Mouse (Mus musculus): Measurements from ENCODE around the gene Tmem240.
"Not testable (repeated sequence)": the region's sequence is repeated elsewhere in the genome, so short reads cannot be mapped to it uniquely, and the experiment has no call there.

Tmem240 gene

DNA sequence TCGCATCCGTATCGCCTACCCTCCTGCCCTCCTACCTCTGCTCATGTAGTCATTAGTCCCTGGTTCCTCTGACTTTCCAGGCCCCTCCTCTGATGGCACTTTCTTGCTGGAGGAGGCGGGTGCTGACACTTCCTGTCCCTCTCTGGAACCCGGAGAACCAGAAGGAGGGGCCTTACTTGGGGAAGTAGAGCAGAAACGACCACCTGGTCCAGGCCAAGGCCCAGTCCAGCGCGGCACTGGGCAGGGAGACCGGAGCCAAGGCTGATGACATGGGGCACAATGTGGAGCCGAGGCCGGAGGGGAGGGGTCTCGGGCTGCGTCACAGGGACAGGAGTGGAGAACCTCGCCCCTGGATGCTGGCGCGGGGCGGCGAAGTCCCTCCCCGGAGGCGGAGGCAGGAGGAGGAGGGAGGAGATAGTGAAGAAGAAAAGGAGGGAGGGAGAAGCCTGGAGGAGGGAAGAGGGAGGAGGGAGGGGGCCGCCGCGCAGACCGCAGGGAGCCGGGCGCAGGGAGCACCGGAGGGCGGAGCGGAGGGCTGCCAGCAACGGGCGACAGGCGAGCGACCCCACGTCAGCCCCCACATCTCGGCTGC lies at the start of gene Tmem240:
Tmem240 (plus strand) TSS at position 451 of the 592 bp plus-strand sequence.
- peak; percentile 99 to 100 for DNase-seq

DNA sequence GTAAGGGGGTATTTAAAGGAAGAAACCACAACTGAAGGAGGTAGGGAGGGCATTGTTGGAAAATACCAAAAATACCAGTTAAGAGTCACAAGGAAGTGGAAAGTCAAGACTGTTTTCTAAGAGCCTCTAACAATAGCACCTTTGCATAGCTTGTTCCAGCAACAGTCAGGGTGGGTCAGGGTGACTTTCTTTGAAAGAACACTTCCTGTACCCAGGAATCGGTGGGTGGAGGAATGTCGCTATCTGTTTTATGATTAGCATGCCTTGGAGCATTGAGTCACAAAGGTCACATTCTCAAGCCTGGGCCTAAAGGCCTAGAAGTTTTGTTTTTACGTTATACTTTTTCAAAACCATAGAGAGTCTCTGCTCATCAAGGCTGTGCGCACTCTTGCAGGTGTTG lies 46.8 kb upstream of the Tmem240 start:
- not testable (repeated sequence) for DNase-seq

DNA sequence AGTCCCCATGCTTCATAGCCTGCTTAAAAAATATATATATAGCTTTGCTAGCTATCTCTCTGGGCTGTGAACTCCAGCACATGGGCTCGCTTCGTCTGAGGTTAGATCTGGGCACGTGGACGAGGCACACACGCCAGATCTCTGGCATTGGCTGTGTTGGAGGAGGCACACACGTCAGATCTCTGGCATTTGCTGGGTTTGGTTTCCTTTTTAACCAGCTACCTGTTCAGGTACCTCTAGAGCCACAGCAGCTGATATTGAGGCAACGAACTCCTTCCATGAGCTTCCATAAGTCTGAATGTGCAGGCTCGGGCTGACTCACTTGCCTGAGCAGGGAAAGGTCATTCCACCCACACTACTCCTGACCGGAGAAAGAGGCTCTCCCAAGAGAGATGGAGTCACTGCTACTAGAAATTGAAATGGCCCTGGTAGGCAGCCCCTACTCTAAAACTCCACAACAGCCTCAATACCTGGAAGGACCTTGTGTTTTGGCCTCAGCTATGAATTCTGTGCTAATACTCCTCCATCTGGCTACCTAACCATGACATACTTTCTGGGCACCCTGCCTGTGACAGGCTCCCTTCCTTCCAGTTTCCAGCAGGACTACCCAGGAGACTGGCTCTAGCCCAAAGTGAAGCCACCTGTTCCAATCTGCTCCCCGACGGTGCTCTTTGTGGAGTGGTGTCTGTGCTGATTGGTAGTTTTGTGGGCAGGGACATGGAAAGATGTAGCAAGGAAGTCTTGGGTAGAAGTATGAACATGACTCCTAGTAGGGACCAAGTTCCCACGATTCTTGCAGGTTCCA lies 43.8 kb upstream of the Tmem240 start:
- DNase-seq, result peak; percentile 98 to 99

DNA sequence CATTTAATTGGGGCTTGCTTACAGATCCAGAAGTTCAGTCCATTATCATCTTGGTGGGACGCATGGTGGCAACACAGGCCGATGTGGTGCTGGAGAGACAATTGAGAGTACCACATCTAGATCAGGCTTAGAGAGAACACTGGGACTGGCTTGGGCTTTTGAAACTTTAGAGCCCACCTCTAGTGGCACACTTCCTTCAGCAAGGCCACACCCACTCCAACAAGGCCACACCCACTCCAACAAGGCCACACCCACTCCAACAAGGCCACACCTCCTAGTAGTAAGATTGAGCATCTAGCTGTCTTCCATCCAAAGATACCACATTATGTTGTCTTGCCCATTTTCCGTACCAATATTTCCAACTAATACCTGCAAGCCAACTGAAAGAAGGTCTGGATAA lies 42.2 kb upstream of the Tmem240 start:
- no peak for DNase-seq

DNA sequence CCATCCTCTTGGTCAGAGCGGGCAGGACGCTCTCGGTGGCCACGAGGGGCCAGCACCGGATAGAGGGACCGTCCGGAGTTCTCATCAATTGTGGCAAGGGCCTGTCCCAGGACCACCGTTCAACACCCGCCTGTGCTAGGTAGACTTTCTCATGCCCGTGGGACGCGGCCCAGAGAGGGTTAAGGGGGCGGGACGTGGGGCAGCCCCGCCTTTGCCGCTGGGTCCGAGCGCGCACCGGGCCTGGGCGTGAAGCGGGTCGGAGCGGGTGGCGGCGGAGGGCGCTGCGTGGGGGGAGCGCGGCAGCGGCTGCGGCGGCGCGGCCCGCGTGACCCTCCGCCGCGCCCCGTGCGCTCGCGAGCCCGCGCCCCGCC lies 40.5 kb upstream of the Tmem240 start, which contains the start of gene Fndc10:
Fndc10 (plus strand) TSS at position 232 of the 371 bp plus-strand sequence.
- DNase-seq, result peak; percentile 91 to 93

DNA sequence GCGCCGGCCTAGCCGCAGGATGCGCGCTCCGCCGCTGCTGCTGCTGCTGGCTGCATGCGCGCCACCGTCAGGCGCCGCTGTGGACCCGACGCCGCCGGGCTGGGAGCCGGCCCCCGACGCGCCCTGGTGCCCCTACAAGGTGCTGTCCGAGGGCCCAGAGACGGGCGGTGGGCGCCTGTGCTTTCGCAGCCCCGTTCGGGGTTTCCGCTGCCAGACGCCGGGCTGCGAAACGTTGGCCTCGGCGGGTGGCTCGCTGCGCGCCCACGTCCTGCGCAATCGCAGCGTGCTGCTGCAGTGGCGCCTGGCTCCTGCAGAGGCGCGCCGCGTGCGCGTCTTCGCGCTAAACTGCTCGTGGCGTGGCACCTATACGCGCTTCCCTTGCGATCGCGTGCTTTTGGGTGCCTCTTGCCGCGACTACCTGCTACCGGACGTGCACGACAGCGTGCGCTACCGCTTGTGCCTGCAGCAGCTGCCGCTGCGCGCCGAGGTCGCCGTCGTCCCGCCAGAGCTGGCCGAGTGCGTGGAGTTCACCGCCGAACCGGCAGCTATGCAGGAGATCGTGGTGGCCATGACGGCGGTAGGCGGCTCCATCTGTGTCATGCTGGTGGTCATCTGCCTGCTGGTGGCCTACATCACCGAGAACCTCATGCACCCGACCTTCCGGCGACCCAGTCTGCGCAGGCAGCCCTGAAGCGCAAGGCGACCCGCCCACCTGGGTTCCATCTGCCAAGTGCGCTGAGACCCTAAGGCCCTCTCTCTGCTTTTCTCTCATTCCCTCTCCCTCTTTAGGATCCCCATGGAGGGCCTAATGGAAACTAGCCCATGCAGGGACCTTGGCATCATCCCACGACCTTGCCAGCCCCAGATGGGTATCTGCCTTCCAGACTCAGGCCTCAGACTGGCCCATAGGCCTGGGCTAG lies 39.9 kb upstream of the Tmem240 start:
- DNase-seq, result peak; percentile 77 to 79

DNA sequence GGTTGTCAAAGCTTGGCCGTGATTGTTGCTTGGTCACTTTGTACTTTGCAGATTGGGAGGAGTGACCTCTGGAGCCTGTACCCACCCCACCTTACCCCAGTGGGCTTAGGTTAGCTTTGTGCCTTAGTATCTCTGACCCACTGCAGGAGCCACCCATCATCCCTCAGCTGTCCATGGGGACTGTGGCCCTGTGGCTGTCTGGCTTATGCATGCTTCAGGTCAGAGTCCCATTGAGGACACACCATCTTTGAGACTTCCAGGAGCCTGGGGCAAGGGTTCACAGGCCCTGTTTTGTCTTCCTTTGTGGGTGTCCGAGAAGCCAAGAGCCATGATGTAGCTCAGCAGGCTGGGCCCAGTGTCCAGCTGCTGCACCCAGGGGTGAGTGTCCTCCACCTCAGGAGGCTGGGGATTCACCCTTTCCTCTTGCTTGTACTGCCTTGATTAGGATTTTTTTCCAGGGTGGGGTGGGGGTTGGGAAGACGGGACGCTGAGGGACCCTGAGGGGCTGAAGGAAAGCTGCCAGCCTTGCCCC lies 39.0 kb upstream of the Tmem240 start:
- peak; percentile 17 to 38 for DNase-seq

DNA sequence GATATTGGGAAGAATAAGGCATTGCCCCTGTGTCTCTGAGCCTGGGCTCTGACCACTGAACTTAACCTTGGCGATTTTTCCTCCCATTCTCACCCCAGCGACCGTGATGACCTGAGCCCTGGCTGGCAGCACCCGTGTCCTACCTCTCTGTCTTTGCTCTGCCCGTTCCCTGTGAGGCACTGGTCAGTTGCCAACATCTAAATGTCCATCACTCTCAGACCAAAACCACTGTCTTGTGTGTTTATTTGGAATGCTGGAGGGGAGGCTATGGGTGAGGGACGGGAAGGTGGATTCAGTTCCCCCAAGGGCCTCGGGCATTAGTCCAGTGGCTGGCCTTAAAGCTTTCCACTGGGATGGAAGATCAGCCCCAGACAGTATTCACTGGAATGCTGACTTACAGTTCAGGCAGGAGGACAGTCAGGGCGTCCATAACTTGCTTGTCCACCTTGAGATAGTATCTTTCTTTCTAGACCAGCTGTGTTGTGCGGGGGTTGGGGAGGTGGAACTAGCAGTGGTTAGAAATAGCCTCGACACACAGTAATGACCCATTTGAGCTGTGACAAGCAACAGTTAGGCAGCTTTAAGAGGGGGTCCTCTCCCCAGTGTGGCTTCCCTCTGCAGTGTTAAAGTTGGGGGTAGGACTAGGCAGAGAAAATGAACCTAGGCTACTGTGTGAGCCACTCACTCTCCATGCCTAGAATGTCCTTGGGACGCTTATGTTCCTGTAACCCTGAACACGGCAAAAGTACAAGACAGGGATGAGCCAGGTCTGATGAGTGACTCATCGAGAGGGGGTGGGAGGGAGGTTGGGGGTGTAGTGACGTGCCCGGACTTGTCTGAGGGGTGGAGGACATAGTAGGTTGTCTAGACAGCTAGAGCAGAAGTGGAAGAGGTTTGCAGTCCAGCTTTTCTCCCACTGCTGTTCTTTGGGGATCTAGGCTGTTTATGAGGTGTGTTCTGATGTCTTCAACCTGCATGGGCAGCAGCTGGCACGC lies 38.0 kb upstream of the Tmem240 start:
- peak; percentile 38 to 46 for DNase-seq

DNA sequence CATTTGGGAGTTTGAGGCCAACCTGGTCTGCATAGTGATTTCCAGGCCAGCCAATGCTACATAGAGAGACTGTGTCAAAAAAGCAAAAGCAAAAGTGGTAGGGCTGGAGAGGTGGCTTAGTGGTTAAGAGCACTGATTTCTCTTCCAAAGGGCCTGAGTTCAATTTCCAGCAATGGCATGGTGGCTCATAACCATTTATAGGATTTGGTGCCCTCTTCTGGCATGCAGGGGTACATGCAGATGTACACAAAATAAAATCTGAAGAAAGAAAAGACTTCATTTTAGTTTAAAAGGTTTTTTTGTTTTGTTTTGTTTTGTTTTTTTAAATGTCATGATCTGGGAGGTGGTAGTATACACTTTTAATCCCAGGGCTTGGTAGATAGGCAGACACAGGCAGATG lies 34.2 kb upstream of the Tmem240 start:
- DNase-seq, result peak; percentile 34 to 48

DNA sequence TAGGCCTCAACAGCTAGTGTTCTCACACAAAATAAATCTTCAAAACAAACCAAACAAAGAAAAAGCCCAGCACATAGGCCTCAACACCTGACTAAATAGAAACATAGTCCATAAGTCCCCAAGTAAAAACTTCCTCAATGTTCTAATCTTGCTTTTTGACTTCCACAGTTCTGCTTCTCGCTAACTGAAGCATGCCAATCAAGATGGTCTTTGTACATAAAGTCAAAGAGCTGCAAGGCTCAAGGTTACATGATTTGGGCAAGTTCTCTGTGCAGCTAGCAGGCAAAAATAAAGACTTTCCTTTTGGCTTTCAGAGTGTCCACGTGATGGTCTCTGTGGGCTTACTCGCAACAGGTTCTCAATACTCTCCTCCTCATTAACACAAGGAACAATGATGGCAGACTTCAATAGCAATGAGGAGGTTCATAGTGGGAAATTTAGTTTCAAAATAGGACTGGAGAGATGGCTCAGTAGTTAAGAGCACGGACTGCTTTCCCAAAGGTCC lies 31.1 kb upstream of the Tmem240 start:
- no peak for DNase-seq

DNA sequence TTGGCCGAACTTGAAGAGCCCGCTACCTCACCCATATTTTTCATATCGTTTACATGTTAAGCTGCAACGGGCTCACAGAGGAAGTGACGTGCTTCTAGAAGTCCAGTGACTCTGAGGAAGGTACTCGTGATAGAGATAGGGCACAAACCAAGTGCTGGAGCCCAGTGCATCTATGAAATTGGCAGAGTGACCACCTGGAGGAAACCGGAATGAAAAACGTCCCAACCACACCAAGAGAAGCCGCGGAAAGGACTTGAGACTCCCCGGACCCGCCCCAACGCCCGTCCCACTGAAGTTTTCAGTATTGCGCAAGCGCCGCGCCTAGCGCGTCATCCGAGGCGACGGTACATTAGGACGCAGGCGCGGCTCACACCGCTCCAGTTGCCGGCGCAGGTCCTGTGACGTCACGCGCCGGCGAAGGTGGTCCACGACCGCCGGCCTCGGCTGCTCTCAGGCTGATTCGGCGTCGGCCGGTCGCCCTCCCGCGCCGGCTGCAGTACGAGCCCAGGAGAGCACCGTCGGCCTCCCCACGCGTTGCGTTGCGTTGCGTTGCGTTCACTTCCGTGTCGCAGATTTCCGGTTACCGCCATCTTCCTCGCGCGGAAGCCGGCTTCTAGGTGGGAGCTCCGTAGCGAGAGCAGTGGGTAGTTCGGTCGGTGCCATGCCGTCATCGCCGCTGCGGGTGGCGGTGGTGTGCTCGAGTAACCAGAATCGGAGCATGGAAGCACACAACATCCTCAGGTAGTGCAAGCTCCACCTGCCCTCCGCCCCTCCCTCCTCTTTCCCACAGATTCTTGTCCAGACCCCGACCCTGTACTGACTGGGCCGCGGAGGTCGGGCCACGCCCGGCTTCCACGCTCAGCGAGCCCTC lies 29.6 kb upstream of the Tmem240 start, which contains the start of gene Ssu72:
Ssu72 (plus strand) TSS at position 80 of the 871 bp plus-strand sequence.
- DNase-seq, result peak; percentile 97

DNA sequence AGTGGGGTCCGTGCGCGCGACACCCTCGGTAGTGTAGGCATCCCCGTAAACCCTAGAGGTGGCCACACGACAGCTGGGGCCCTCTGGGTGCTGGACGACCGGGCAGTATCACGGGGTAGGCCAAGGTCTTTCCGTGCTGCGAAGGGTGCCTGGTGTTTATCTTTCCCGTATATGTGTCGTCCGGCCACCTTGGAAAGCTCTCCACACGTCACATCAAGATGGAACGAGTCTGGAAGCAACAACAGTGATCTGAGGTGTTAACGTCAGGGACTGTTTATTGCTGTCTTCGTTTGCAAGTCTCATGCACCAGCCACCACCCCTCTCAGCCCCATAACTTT lies 29.0 kb upstream of the Tmem240 start:
- no peak for DNase-seq

DNA sequence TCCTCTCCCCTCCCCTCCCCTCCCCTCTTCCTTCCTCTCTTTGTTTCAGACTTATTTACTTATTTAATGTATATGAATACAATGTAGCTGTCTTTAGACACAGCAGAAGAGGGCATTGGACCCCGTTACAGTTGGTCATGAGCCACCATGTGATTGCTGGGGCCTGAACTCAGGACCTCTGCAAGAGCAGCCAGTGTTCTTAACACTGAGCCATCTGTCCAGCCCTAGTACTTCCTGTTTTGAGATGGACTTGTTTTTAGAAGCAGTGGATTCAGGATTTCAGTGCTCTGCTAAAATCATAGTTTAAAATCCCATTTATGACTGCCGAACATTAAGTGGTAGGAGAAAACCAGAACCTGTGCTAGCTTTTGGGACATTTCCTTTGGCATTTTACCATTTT lies 26.0 kb upstream of the Tmem240 start:
- DNase-seq, result no peak

DNA sequence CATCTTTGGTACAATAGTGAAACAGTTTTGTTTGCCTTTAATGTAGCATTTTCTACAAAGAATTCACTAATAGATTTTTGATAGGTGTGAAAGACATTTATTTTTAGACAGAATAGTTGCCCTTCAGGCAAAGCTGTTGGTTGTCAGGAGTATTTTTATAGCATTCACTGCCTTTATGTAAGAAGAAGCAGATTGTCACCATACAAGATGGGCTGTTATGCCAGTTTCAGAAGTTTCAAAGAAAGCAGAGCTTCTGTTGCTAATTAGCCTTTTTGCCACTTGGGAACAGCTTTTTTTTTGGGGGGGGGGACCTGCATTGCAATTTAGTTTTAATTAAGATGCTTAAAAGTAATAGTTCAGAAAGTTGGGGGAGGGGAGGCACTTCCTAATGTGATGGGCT lies 25.6 kb upstream of the Tmem240 start:
- DNase-seq, result no peak

DNA sequence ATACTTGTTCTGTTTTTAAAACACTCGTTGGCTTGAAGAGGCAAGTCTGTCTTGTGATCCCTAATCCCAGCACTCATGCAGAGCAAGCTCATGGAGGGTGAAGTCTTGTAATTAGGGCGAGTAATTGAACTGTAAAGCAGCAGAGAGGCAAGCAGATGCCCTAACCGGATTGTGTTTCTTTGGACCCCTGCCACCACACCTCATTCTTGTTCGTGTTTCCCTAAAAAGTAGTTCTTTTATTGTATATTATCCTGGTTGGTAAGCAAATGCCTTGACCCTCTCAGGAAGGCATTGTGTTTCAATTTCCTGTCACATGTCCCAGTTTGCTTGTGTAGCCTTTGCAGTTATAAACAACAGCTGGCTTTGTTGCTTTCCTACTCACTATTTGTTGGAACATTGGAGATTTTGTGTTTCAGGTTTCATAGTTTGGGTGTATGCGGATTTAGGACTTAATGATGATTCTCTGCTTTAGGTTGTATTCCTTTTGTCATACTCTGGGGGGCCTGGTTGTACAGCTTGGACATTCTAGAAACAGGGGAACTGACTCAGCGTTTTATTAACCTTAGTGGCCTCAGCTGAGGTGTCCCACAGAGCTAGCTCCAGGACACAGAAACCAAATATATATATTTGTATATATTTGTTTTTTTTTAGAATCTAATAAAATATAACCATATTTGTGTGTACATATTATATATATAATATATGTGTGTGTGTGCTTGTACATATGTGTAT lies 23.9 kb upstream of the Tmem240 start:
- peak; percentile 72 to 80 for DNase-seq

DNA sequence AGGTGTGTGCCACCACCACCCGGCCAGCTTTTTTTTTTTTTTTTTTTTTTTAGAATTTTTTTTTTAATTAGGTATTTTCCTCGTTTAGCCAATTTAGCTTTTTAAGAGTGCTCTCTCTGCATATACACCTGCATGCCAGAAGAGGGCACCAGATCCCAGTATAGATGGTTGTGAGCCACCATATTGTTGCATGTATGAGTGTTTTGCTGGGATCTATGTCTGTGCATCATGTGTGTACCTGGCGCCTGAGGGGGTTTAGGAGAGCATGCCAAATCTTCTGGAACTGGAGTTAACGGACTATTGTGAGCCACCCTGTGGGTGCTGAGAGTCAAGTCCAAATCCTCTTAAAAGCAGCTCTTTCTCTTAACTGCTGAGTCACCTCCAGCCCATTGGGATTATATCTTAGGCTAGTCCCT lies 12.9 kb upstream of the Tmem240 start:
- peak; percentile 60 to 69 for DNase-seq

DNA sequence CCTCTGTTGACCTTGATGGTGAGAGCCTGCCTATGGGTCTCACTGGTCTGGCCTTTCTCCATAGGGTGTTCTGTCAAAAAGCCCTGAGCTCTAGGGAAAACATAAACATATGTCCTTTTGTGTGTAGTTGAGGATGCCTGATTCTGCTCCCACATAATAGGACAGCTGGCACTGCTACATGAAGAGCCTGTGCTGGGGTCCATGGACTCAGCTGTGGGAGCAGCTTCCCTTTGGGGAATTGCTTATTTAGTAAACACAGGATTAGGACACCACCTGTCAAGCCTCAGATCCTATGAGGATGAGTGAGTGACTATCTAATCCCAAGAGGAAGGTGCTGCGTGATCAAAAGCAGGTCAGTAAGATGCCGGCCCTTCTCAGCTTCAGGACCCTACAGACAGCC lies 6.6 kb upstream of the Tmem240 start:
- DNase-seq, result no peak

DNA sequence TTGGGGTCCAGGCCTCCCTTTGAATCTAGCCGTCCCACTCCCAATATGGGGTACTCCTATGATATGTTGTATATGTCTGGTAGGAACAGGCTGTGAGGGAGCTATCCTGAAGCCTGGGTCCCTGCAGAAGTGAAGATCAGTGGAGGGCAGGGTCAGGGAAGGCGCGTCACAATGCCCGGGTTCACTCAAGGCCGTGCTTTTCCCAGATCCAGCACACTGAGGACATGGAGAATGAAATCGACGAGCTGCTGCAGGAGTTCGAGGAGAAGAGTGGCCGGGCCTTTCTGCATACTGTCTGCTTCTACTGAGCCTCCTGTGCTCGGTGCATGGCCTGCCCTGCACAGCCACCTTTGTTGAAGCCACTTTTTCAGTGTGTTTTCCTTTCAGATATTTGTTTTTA lies 1.3 kb upstream of the Tmem240 start:
- DNase-seq, result no peak

DNA sequence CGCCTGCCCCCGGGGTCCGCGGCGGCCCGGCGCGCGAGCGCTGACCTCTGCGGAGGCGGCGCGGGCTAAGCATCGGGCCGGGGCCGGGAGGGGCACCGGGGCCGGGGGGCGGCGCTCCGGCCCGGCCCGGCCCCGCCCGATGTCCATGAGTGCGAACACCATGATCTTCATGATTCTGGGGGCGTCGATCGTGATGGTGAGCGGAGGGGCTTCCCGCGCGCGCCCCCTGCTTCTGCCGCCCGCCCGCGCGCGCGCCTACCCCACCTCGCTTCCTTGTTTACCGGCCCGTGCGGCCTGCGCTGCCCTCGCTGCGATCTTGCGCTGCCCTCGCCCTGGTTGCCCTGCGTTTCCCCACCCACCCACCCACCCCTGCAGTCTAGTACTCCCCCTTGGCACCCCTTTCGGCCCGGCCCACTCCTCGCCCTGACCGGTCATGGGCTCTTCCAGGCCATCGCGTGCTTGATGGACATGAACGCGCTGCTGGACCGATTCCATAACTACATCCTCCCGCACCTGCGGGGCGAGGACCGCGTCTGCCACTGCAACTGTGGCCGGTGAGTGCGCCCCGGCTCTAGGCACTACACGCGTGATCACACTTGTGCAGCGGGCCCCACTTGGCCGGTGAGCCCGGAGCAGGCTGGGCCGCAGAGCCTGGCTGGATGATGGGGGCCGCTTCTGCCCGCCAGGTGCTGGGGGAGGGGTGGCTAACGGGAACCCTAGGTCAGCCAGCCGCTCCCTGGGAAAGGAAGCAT lies 527 bp downstream of the Tmem240 start:
- peak; percentile 95 to 96 for DNase-seq
